Mouse (Mus musculus): ENCODE measurements around the gene Inka2.

DNA sequence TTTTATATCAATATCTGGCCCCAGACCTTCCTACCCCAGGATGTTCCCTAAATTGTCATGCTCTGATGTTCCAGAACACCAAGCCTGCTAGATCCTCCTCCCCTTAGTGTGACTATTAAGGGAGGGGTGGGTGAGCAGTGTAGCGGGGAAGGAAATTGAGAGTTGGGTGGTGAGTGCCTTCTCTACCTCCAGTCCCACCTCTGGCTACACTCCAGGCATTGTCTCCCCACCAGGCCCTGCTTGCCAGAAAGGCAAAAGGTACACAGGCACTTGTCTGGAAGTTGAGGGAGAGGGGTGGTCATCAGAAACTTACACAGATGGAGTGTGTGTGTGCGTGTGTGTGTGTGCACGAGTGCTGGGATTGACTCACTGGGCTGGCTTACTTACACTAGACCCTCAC lies 18.1 kb downstream of the Inka2 start:
- no peak for TF ChIP-seq ZC3H11A (IDR thresholded peaks at IDR 0.05; ENCODE audit: low read depth, low read length)
- no peak for TF ChIP-seq CTCF (IDR thresholded peaks at IDR 0.05 in 2 of 3, conservative IDR thresholded peaks at IDR 0.05 in 1 of 3; ENCODE audit: control insufficient read depth in 1 of 3, insufficient read depth in 1 of 3, low read depth in 2 of 3, low read length in 3 of 3, poor library complexity in 1 of 3, severe bottlenecking in 1 of 3)
- no peak for TF ChIP-seq POLR2AphosphoS2 (IDR thresholded peaks at IDR 0.05; ENCODE audit: low read length)
- TF ChIP-seq MAFK (IDR thresholded peaks at IDR 0.05; ENCODE audit: borderline replicate concordance, low read depth, low read length) = no peak
- no peak for TF ChIP-seq TBP (IDR thresholded peaks at IDR 0.05; ENCODE audit: low read depth, low read length)

Measured in MEL (cell line).